Mouse (Mus musculus) macrophage (primary cell): ENCODE measurements around the gene Grid1. TPM values are rescaled to one million over a fixed set of nuclear protein-coding genes. Genes with fewer than 3 reads are reported as not detected.

Experiments
- H3K27ac ChIP-seq: fragments of 350-480 bp; formaldehyde crosslinking; 2 replicates; pipeline ENCODE4 v1.9.0; 2021
- H3K36me3 ChIP-seq: fragments of 350-480 bp; formaldehyde crosslinking; 2 replicates; pipeline ENCODE4 v1.9.0; 2021; ENCODE audit errors: inconsistent target
- H3K4me3 ChIP-seq: fragments of 350-480 bp; formaldehyde crosslinking; 2 replicates; pipeline ENCODE4 v1.9.0; 2021; ENCODE audit errors: inconsistent target
- H3K79me2 ChIP-seq: fragments of 350-480 bp; formaldehyde crosslinking; 2 replicates; pipeline ENCODE4 v1.9.0; 2021; ENCODE audit errors: inconsistent target
- WGBS: methylation state at CpG from one replicate; pipeline ENCODE4 v1.1.7; 2026; ENCODE audit warnings: inconsistent platforms; ENCODE audit not compliant: missing documents; 5-methylcytosine and 5-hydroxymethylcytosine counted together
- polyA plus RNA-seq: library from polyadenylated mRNA; stranded (reverse); fragments of 250-400 nt; gene quantifications from 3 replicates; pipeline ENCODE4 v1.2.4, GENCODE M21; 2018; ENCODE audit warnings: inconsistent platforms

The Grid1 gene
- polyA plus RNA-seq, 1 experiment from 2014 or later: not detected

- H3K36me3 ChIP-seq: no peaks in the 10 kb centered on the region
- H3K4me3 ChIP-seq: no peak overlapping the region
- no peak overlapping the region for H3K27ac ChIP-seq
- WGBS: 82% methylated on average over 2 of the region's 2 CpGs
- H3K79me2 ChIP-seq: no peaks in the 10 kb centered on the region
Measured at GRCm38 (mm10) chr14:35254477-35254876, 434.6 kb downstream of the Grid1 start.

GRCm38 (mm10) chr14:35270260-35270659 is 450.4 kb downstream of the Grid1 start:
- Histone ChIP-seq H3K36me3 (no peaks in the 10 kb centered on the region), H3K27ac (no peak overlapping the region), H3K4me3 (no peak overlapping the region), H3K79me2 (no peaks in the 10 kb centered on the region)
- 81% methylated on average over 4 of the region's 4 CpGs for WGBS

DNA sequence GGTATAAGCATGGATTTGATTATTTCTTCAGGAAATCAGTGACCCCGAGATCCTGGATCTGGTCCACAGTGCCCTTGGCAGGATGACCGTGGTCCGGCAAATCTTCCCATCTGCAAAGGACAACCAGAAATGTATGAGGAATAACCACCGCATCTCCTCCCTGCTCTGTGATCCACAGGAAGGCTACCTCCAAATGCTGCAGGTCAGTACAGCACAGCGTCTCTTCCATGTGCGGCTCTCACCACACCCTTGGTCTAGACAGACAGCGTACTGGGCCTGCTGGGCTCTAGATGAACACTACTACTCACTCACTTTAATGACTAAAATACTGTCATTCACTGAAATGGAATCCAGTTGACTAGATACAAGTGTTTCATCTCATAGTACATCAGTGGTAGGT is 489.3 kb downstream of the Grid1 start:
- WGBS: 92% methylated on average over 7 of the region's 7 CpGs

DNA sequence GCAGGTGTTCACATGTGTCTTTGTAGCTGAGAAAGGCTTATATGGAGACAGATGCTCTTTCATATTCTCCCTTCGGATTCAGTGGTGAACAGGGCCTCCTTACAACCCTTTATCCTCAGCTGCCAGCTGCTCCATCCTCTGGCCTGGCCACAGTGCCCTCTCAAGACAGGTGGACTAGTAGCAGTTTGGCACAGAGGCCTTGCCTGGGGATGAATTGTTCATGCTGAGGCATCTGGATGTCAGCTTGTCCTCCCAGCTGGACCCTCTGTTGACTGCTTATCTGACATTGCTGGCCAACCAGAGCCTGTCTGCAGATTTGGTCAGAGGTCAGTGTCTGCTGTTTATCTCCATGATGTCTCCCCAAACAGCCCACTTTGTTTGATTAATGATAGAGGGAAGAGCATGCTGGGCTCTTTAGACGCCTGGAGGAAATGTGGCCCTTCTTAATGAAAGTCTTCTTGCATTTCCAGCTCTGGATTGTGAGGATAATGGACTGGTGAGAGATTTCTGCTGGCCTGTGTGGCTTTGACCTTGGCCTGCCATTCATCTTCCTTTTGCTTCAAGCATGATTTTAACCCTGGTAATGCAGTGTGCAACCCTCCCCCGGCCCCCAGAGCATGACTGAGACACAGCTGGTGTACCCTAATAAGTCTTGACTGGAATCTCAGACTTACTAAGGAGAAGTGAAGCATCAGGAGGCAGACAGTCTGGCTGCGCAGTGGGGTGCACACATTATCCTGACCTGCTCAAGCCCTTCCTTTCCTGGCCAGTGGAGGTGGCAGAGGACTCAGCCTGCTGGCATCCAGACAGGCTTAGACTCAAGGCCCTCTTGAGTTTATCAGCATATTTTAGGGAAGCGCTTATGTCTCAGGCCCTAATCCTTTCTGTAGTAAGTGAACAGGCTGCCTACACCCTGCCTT is 493.7 kb downstream of the Grid1 start:
- WGBS: 63% methylated on average over 5 of the region's 5 CpGs
- no peak overlapping the region for H3K27ac ChIP-seq

More for the DNA sequence above, 489.3 kb downstream of the Grid1 start:
- no peaks in the 10 kb centered on the region for H3K36me3 ChIP-seq
- H3K4me3 ChIP-seq: no peak overlapping the region
- no peak overlapping the region for H3K27ac ChIP-seq
- no peaks in the 10 kb centered on the region for H3K79me2 ChIP-seq

DNA sequence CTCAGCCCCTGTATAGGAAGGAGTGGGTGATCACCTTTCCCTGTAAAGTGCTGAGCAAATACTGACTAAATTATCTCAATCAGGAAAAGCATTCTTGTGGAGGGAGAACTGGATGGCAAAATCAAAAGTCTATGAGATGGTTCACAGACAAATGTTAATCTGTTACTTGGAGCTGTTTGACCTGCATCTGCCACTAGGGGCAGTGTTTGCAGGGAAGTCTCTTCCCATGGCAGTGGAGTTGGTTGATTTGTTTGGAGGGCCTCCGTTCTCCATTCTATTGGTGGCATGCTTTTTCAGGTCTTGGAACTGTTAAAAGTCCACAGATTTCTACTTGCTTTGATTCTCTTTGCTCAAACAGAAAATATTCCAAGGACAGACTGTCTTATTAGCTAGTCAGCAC is 506.4 kb downstream of the Grid1 start:
- Histone ChIP-seq H3K36me3 (no peaks in the 10 kb centered on the region), H3K4me3 (no peak overlapping the region), H3K79me2 (no peaks in the 10 kb centered on the region), H3K27ac (no peak overlapping the region)
- 75% methylated on average over 1 of the region's 1 CpGs for WGBS

More for the DNA sequence above, 493.7 kb downstream of the Grid1 start:
- no peaks in the 10 kb centered on the region for H3K36me3 ChIP-seq
- H3K4me3 ChIP-seq: no peak overlapping the region
- no peaks in the 10 kb centered on the region for H3K79me2 ChIP-seq

DNA sequence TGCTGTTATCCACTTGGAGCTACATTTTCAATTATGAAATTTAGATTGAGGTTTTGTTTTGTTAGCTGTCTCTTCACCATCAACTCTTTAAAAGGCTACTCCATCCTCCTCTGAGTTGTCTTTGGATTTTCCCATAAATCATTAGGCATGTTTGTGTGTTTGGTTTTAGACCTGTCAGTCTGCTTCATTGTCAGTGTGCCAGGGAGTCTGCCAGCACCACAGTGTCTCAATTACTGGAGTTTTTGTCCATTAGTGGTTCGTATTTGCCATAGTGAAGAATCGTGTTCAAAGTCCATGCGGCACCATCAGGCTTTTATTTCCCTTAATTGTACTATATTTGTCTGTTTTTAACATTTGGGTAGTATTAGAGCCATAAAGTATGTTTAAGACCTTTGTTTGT is 516.7 kb downstream of the Grid1 start:
- H3K4me3 ChIP-seq: no peak overlapping the region
- WGBS: 83% methylated on average over 3 of the region's 3 CpGs
- no peaks in the 10 kb centered on the region for H3K36me3 ChIP-seq
- H3K27ac ChIP-seq: no peak overlapping the region
- H3K79me2 ChIP-seq: no peaks in the 10 kb centered on the region

DNA sequence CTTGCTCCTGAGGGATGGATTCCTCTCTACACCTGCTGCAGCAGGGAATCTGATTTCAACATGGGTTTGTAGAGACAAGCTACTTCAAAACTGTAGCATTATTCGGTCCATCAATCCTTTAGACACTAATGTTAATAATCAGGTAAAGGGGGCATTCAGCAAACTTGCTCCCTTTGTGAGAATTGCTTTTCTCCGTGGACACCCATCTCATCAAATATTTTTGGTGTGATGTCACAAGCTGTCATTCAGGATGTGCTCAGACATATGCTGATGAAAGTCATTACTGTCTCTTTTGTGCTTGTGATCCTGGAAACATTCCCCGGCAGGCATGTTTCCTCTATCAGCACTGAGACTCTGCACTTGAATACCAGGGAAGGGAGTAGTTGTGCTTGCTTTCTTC is 536.1 kb downstream of the Grid1 start:
- Histone ChIP-seq H3K36me3 (no peaks in the 10 kb centered on the region), H3K79me2 (no peaks in the 10 kb centered on the region), H3K27ac (no peak overlapping the region), H3K4me3 (no peak overlapping the region)
- 80% methylated on average over 3 of the region's 3 CpGs for WGBS

GRCm38 (mm10) chr14:35356480-35357085 is 536.7 kb downstream of the Grid1 start:
- Histone ChIP-seq H3K36me3 (no peaks in the 10 kb centered on the region), H3K27ac (no peak overlapping the region), H3K4me3 (no peak overlapping the region), H3K79me2 (no peaks in the 10 kb centered on the region)
- WGBS: 86% methylated on average over 5 of the region's 6 CpGs

DNA sequence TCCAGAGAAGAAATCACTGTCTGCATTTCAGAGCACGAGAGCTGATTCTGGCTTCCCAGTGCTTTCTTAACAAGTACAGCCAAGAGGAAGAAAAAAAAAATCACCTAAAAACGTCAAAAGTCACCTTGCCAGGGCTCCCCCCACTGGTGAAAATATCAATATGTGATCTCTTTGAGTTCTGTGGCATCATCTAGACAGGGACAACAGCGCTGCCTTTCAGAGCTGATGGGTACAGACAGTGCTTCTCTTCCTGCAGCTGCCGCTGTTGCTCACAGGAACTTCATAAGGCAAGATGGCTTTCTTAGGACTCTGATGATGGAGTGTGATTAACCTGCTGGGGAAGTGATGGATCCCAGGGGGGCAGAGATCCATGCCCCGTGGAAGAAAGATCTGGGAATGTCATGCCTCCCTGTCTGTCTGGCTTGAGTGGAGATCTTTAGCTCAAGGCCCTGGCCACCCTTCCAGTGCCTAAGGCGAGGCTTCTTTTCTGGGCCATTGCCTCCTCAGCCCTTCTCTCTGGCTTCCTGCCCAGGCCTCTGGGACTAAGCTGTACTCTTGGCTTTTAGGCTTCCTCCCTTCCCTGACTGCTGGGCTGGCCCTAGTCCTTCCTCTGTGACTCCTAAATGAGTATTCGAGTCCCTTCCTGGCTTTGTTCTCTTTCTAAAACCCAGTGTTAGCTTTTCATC is 538.4 kb downstream of the Grid1 start:
- no peaks in the 10 kb centered on the region for H3K79me2 ChIP-seq
- 57% methylated on average over 7 of the region's 7 CpGs for WGBS
- no peak overlapping the region for H3K4me3 ChIP-seq
- H3K27ac ChIP-seq: no peak overlapping the region
- no peaks in the 10 kb centered on the region for H3K36me3 ChIP-seq

GRCm38 (mm10) chr14:35365177-35365944 is 545.5 kb downstream of the Grid1 start:
- Histone ChIP-seq H3K36me3 (no peaks in the 10 kb centered on the region), H3K27ac (no peak overlapping the region), H3K79me2 (no peaks in the 10 kb centered on the region), H3K4me3 (no peak overlapping the region)
- WGBS: 82% methylated on average over 8 of the region's 8 CpGs

GRCm38 (mm10) chr14:35374374-35374773 is 554.5 kb downstream of the Grid1 start:
- Histone ChIP-seq H3K27ac (no peak overlapping the region), H3K36me3 (no peaks in the 10 kb centered on the region), H3K79me2 (no peaks in the 10 kb centered on the region), H3K4me3 (no peak overlapping the region)
- WGBS: 95% methylated on average over 3 of the region's 3 CpGs

GRCm38 (mm10) chr14:35393591-35393990 is 573.7 kb downstream of the Grid1 start:
- no peak overlapping the region for H3K27ac ChIP-seq
- no peaks in the 10 kb centered on the region for H3K36me3 ChIP-seq
- WGBS: 75% methylated on average over 4 of the region's 4 CpGs
- H3K79me2 ChIP-seq: no peaks in the 10 kb centered on the region
- no peak overlapping the region for H3K4me3 ChIP-seq

DNA sequence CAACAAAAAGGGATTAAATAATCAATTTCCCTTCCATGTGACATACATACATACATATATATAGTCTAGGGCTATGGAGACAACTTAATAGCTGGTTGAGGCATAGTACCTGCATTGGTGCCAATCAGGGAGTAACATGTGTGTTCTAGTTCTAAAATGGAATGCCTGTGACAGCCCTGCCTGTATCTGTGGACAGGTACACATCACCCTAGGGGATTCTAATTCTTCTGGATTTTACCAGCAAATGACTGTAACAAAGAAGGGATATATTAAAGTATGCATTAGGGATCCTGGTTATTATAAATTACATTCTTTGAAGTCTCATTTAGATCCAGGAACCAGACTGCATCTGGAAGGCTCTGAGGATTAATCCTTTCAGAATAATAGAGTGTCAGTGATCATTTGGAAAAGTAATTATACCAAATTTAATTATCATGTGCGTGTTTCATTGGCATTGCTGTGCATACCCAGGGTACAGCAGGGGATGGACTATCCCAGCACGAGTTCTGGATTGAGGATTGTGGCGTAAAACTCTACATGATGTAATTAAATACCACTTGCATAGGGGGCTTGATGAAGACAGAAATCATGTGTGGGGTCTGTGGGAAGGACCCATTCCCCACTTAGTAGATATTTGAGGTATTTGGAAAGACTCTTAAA is 584.5 kb downstream of the Grid1 start:
- no peaks in the 10 kb centered on the region for H3K79me2 ChIP-seq
- no peak overlapping the region for H3K4me3 ChIP-seq
- H3K27ac ChIP-seq: no peak overlapping the region
- WGBS: 75% methylated on average over 3 of the region's 3 CpGs
- H3K36me3 ChIP-seq: no peaks in the 10 kb centered on the region

- 81% methylated on average over 2 of the region's 2 CpGs for WGBS
- Histone ChIP-seq H3K79me2 (no peaks in the 10 kb centered on the region), H3K27ac (no peak overlapping the region), H3K36me3 (no peaks in the 10 kb centered on the region), H3K4me3 (no peak overlapping the region)
Measured at GRCm38 (mm10) chr14:35430259-35430658, 610.4 kb downstream of the Grid1 start.
